Mouse (Mus musculus): ENCODE data around the gene Wdr35.
"Not testable (repeated sequence)": the region's sequence is repeated elsewhere in the genome, so short reads cannot be mapped to it uniquely, and the experiment has no call there.

Wdr35 gene

GRCm38 (mm10) chr12:9007811-9008210 is 34.1 kb downstream of the Wdr35 start:
- no peak for DNase-seq

GRCm38 (mm10) chr12:9010311-9010710 is 36.6 kb downstream of the Wdr35 start:
- DNase-seq, result no peak

- DNase-seq, result no peak
Measured at GRCm38 (mm10) chr12:9016376-9016775, 42.7 kb downstream of the Wdr35 start.

- DNase-seq, result no peak
Measured at GRCm38 (mm10) chr12:9020431-9020830, 46.7 kb downstream of the Wdr35 start.

GRCm38 (mm10) chr12:9020986-9021385 is 47.3 kb downstream of the Wdr35 start:
- DNase-seq, result no peak

- DNase-seq, result no peak
Measured at GRCm38 (mm10) chr12:9023031-9023430, 49.3 kb downstream of the Wdr35 start.

- DNase-seq, result no peak
Measured at GRCm38 (mm10) chr12:9024071-9024470, 50.4 kb downstream of the Wdr35 start.

- no peak for DNase-seq
Measured at GRCm38 (mm10) chr12:9024736-9025135, 51.0 kb downstream of the Wdr35 start.

- no peak for DNase-seq
Measured at GRCm38 (mm10) chr12:9026843-9027242, 53.2 kb downstream of the Wdr35 start.

- DNase-seq, result not testable (repeated sequence)
Measured at GRCm38 (mm10) chr12:9028816-9029215, 55.1 kb downstream of the Wdr35 start.

GRCm38 (mm10) chr12:9029506-9029887 is 55.8 kb downstream of the Wdr35 start:
- DNase-seq, result no peak

- peak; percentile 98 for DNase-seq
Measured at GRCm38 (mm10) chr12:9029888-9030723, 56.4 kb downstream of the Wdr35 start, which contains the start of gene Ttc32. Gene Ttc32 (plus strand): TSS chr12:9029997.

GRCm38 (mm10) chr12:9031166-9031565 is 57.5 kb downstream of the Wdr35 start:
- no peak for DNase-seq

GRCm38 (mm10) chr12:9033140-9033539 is 59.4 kb downstream of the Wdr35 start:
- DNase-seq, result no peak

GRCm38 (mm10) chr12:9036409-9036808 is 62.7 kb downstream of the Wdr35 start:
- no peak for DNase-seq

GRCm38 (mm10) chr12:9040177-9040576 is 66.5 kb downstream of the Wdr35 start:
- no peak for DNase-seq

- DNase-seq, result no peak
Measured at GRCm38 (mm10) chr12:9040686-9041085, 67.0 kb downstream of the Wdr35 start.

- no peak for DNase-seq
Measured at GRCm38 (mm10) chr12:9042316-9042715, 68.6 kb downstream of the Wdr35 start.

- no peak for DNase-seq
Measured at GRCm38 (mm10) chr12:9042759-9043158, 69.1 kb downstream of the Wdr35 start.

GRCm38 (mm10) chr12:9044666-9045065 is 71.0 kb downstream of the Wdr35 start:
- no peak for DNase-seq

- no peak for DNase-seq
Measured at GRCm38 (mm10) chr12:9046674-9047073, 73.0 kb downstream of the Wdr35 start.

GRCm38 (mm10) chr12:9048090-9048489 is 74.4 kb downstream of the Wdr35 start:
- DNase-seq, result no peak

- no peak for DNase-seq
Measured at GRCm38 (mm10) chr12:9050824-9051223, 77.1 kb downstream of the Wdr35 start.

GRCm38 (mm10) chr12:9052075-9052829 is 78.6 kb downstream of the Wdr35 start:
- peak; percentile 79 for DNase-seq

All from retina, postnatal 1 day (tissue).